Mouse (Mus musculus) hindbrain, embryonic 14.5 days (tissue): Measurements from ENCODE around the gene Tra2b. TPM values are rescaled to one million over a fixed set of nuclear protein-coding genes. Genes with fewer than 3 reads are reported as not detected.
"Not testable (repeated sequence)": the region's sequence is repeated elsewhere in the genome, so short reads cannot be mapped to it uniquely, and the experiment has no call there.

ENCODE experiments used
- ATAC-seq: fragments of 200-750 bp; cut with Nextera tagmentation; 2 replicates; pipeline ENCODE4 v1.8.0; 2017; ENCODE audit warnings: moderate number of reproducible peaks, mild to moderate bottlenecking, moderate TSS enrichment, moderate library complexity; ENCODE audit not compliant: low FRiP score
- DNase-seq: peaks from one replicate; pipeline ENCODE4 v3.0.0-alpha.2; 2015; ENCODE audit warnings: low spot score
- H3K27ac ChIP-seq: fragments of 300-500 bp; sonication (generic); 2 replicates; pipeline ENCODE4 v1.5.1; 2014; ENCODE audit warnings: mild to moderate bottlenecking, moderate library complexity
- H3K27me3 ChIP-seq: fragments of 300-500 bp; sonication (generic); 2 replicates; pipeline ENCODE4 v1.6.1; 2014; ENCODE audit warnings: mild to moderate bottlenecking, low read length, mixed read lengths; ENCODE audit not compliant: control insufficient read depth, insufficient read depth
- H3K36me3 ChIP-seq: fragments of 300-500 bp; sonication (generic); replicated peaks from 2 replicates; pipeline ENCODE4 v1.6.1; 2014; ENCODE audit not compliant: control insufficient read depth, insufficient read depth
- H3K4me1 ChIP-seq: fragments of 300-500 bp; sonication (generic); replicated peaks from 2 replicates; pipeline ENCODE4 v1.6.1; 2014; ENCODE audit warnings: antibody characterized with exemption, low read length, mixed read lengths; ENCODE audit not compliant: control insufficient read depth, insufficient read depth
- H3K4me2 ChIP-seq: fragments of 300-500 bp; sonication (generic); replicated peaks from 2 replicates; pipeline ENCODE4 v1.6.1; 2014; ENCODE audit warnings: mild to moderate bottlenecking, moderate library complexity
- H3K4me3 ChIP-seq: fragments of 300-500 bp; sonication (generic); replicated peaks from 2 replicates; pipeline ENCODE4 v1.5.1; 2014; ENCODE audit warnings: mild to moderate bottlenecking, low read length
- H3K9ac ChIP-seq: fragments of 300-500 bp; sonication (generic); 2 replicates; pipeline ENCODE4 v1.6.1; 2014
- H3K9me3 ChIP-seq: fragments of 300-500 bp; sonication (generic); 2 replicates; pipeline ENCODE4 v1.6.1; 2016; ENCODE audit warnings: low read length; ENCODE audit not compliant: control insufficient read depth
- WGBS: fragments of 180-500 bp; shearing (Covaris S2); extraction: QIAGEN DNeasy Blood & Tissue Kit; methylation state at CpG from one replicate; pipeline ENCODE4 v1.1.7; 2014; 5-methylcytosine and 5-hydroxymethylcytosine counted together
- polyA plus RNA-seq: library from polyadenylated mRNA; unstranded; fragments of >200 nt; fragmentation: Nextera tagmentation; extraction: Ambion mirVana; gene quantifications from 2 replicates; pipeline ENCODE4 v1.2.1, GENCODE M21; 2014

Gene Tra2b
- polyA plus RNA-seq, 1 experiment from 2014 or later = 222 TPM

DNA sequence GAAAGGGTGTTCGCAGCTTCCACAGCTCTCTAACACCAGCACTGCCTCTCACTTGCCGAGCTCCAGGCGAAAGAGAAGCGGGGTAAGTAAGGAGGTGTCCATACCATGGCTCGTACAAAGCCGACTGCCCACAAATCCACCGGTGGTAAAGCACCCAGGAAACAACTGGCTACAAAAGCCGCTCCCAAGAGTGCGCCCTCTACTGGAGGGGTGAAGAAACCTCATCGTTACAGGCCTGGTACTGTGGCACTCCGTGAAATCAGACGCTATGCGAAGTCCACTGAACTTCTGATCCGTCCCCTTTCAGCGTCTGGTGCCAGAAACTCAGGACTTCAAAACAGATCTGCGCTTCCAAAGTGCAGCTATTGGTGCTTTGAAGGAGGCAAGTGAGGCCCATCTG is 29.0 kb downstream of the Tra2b start:
- Histone ChIP-seq H3K4me1 (no peaks in the 10 kb centered on the region), H3K36me3 (peaks cover 15% of the 10 kb centered on the region), H3K4me3 (no peak overlapping the region), H3K9ac (no peak overlapping the region), H3K4me2 (no peak overlapping the region), H3K9me3 (no peaks in the 10 kb centered on the region), H3K27me3 (no peaks in the 10 kb centered on the region), H3K27ac (no peak overlapping the region)
- ATAC-seq (no peak), DNase-seq (no peak)
- WGBS = 92% methylated on average over 16 of the region's 16 CpGs

DNA sequence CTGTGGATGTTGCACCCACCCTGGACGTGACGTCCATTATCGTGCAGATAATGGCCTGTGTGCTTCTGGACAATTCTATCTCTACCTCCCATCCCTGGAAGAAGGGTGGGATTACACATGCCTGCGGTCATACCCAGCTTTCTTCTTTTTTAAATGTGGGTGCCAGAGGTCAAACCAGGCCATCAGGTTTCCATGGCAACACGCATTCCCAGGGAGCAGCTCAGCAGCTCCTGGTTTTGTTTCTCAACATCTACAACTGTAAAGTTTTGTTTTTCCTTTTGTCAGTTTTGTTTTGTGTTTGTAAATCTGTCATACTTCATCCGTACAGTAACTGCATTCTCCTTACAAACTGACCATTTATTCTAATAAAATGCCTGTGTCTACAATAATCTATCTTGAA is 31.3 kb downstream of the Tra2b start:
- Histone ChIP-seq H3K4me3 (no peak overlapping the region), H3K9ac (no peak overlapping the region), H3K36me3 (no peaks in the 10 kb centered on the region), H3K4me2 (no peak overlapping the region), H3K27ac (no peak overlapping the region), H3K4me1 (no peaks in the 10 kb centered on the region), H3K27me3 (no peaks in the 10 kb centered on the region), H3K9me3 (no peaks in the 10 kb centered on the region)
- ATAC-seq (no peak), DNase-seq (no peak)
- WGBS = 25% methylated on average over 6 of the region's 6 CpGs

DNA sequence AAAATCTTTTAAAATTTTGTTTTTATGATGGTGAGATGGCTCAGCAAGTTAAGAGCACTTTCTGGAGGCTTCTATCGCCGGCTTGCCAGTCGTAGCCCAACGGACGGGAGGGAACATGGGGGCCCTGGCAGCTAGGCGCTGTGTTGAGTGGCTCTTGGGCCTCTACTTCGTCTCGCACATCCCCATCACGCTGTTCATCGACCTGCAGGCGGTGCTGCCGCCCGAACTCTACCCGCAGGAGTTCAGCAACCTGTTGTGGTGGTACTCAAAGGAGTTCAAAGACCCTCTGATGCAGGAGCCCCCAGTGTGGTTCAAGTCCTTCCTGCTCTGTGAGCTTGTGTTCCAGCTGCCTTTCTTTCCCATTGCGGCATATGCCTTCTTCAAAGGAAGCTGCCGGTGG is 35.5 kb downstream of the Tra2b start:
- ATAC-seq, H3K9me3 ChIP-seq, H3K4me3 ChIP-seq, H3K4me2 ChIP-seq, H3K27me3 ChIP-seq, H3K36me3 ChIP-seq, DNase-seq, H3K9ac ChIP-seq, H3K27ac ChIP-seq, H3K4me1 ChIP-seq: not testable (repeated sequence)
- WGBS = 86% methylated on average over 16 of the region's 16 CpGs

DNA sequence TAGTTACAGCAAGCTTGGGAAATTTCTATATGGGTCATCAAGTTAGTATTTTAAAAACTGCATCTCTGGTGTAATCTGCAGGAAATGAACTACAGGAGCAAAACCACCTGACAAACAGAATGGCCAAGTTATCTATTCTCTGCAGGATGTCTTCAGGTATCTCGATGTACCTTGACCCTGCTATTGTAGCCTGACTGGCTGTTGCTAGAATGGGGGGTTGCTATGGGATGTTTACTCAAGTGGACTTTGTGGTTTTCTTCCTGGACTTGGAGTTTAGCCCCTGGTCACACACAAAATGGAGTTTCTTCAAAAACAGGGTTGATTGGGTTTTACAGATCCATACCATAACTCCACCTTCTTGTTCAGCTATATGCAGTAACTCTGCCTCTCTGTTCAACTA is 62.3 kb downstream of the Tra2b start:
- Histone ChIP-seq H3K4me1 (no peaks in the 10 kb centered on the region), H3K9me3 (no peaks in the 10 kb centered on the region), H3K4me3 (no peak overlapping the region), H3K9ac (no peak overlapping the region), H3K27ac (no peak overlapping the region), H3K4me2 (no peak overlapping the region), H3K27me3 (no peaks in the 10 kb centered on the region), H3K36me3 (no peaks in the 10 kb centered on the region)
- ATAC-seq (no peak), DNase-seq (no peak)
- WGBS = 93% methylated on average over 1 of the region's 1 CpGs

DNA sequence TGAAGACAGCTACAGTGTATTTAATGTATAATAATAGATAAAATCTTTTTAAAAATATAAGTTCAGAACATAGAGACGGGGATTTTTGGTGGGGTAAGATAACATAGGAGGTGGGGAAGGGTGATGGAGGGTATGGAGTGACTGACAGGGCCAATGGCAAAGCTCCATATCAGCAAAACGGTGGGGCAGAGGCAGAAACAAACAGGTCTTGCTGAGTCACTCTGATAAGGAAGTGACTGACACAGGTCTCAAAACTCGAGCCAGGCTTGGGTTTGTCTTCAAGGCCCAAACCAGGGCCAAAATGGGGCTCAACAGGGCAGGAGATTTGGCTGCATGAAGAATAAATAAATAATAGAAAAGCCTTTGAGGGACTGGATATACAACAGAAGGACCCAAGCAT is 63.9 kb downstream of the Tra2b start:
- H3K4me2 ChIP-seq = no peak overlapping the region
- H3K9me3 ChIP-seq = no peaks in the 10 kb centered on the region
- no peak overlapping the region for H3K9ac ChIP-seq
- H3K4me1 ChIP-seq = no peaks in the 10 kb centered on the region
- H3K4me3 ChIP-seq = no peak overlapping the region
- no peak for ATAC-seq
- H3K27ac ChIP-seq = no peak overlapping the region
- no peak for DNase-seq
- 76% methylated on average over 3 of the region's 3 CpGs for WGBS
- H3K27me3 ChIP-seq = no peaks in the 10 kb centered on the region
- no peaks in the 10 kb centered on the region for H3K36me3 ChIP-seq

DNA sequence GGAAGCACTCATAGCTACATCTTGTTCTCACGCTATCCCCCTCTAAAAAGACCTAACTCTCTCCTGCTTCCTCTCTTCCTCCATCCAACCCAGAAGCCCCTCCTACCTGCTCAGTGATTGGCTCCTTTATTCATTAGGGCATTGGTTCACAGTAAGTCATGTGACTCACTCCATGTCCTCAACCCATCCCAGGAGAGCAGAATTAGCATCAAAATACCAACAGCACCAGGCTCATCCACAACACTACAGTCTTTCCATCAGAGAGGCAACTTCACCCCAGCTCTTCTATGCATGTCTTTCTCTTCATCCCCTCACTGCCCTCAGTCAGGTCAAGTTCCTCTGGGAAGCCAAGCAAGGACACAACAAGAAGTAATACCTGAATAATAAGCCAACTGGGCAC is 65.3 kb downstream of the Tra2b start:
- H3K4me1 ChIP-seq = no peaks in the 10 kb centered on the region
- no peak overlapping the region for H3K4me2 ChIP-seq
- no peaks in the 10 kb centered on the region for H3K9me3 ChIP-seq
- H3K36me3 ChIP-seq = no peaks in the 10 kb centered on the region
- H3K27me3 ChIP-seq = no peaks in the 10 kb centered on the region
- H3K27ac ChIP-seq = no peak overlapping the region
- ATAC-seq (no peak), DNase-seq (no peak)
- no peak overlapping the region for H3K9ac ChIP-seq
- 60% methylated on average over 1 of the region's 1 CpGs for WGBS
- H3K4me3 ChIP-seq = no peak overlapping the region

Other genes starting within 250 kb of the Tra2b start
- 19.4 and 21.6 TPM in 2 replicates for gene Igf2bp2, start 102.7 kb downstream of the Tra2b start, polyA plus RNA-seq
- 21.3 and 27.0 TPM in 2 replicates for gene Etv5, start 173.7 kb upstream of the Tra2b start, polyA plus RNA-seq